Mouse (Mus musculus): ENCODE data around the gene 9230102O04Rik.

Gene 9230102O04Rik

GRCm38 (mm10) chr2:9886031-9886430 is 3.3 kb downstream of the 9230102O04Rik start:
- no peak for DNase-seq (ENCODE audit: inconsistent age in 2 of 2, low spot score in 1 of 2)

GRCm38 (mm10) chr2:9885217-9885770 is 4.0 kb downstream of the 9230102O04Rik start:
- DNase-seq (ENCODE audit: inconsistent age in 2 of 2, low spot score in 1 of 2), result peak in 1 of 2 experiments; percentile 22

GRCm38 (mm10) chr2:9884533-9885216 is 4.7 kb downstream of the 9230102O04Rik start:
- DNase-seq (ENCODE audit: inconsistent age in 2 of 2, low spot score in 1 of 2), result peak in 1 of 2 experiments; percentile 34

GRCm38 (mm10) chr2:9883803-9884532 is 5.4 kb downstream of the 9230102O04Rik start:
- no peak for DNase-seq (ENCODE audit: inconsistent age in 2 of 2, low spot score in 1 of 2)

GRCm38 (mm10) chr2:9882926-9883802 is 6.2 kb downstream of the 9230102O04Rik start:
- DNase-seq (ENCODE audit: inconsistent age in 2 of 2, low spot score in 1 of 2), result peak in 1 of 2 experiments; percentile 72

GRCm38 (mm10) chr2:9882371-9882925 is 6.9 kb downstream of the 9230102O04Rik start:
- peak; percentile 35 to 72 for DNase-seq (ENCODE audit: inconsistent age in 2 of 2, low spot score in 1 of 2)

GRCm38 (mm10) chr2:9881611-9882023 is 7.7 kb downstream of the 9230102O04Rik start:
- peak in 1 of 2 experiments; percentile 46 for DNase-seq (ENCODE audit: inconsistent age in 2 of 2, low spot score in 1 of 2)

- peak in 1 of 2 experiments; percentile 53 for DNase-seq (ENCODE audit: inconsistent age in 2 of 2, low spot score in 1 of 2)
Measured at GRCm38 (mm10) chr2:9881051-9881591, 8.2 kb downstream of the 9230102O04Rik start, which contains the start of gene 4930412O13Rik. Gene 4930412O13Rik, plus strand, starts transcription at chr2:9881252.

GRCm38 (mm10) chr2:9880271-9880670 is 9.1 kb downstream of the 9230102O04Rik start:
- DNase-seq (ENCODE audit: inconsistent age in 2 of 2, low spot score in 1 of 2), result no peak

- DNase-seq (ENCODE audit: inconsistent age in 2 of 2, low spot score in 1 of 2), result peak; percentile 94 to 97
Measured at GRCm38 (mm10) chr2:9879493-9879892, 9.8 kb downstream of the 9230102O04Rik start.

- DNase-seq (ENCODE audit: inconsistent age in 2 of 2, low spot score in 1 of 2), result no peak
Measured at GRCm38 (mm10) chr2:9879092-9879491, 10.2 kb downstream of the 9230102O04Rik start.

- peak; percentile 53 to 80 for DNase-seq (ENCODE audit: inconsistent age in 2 of 2, low spot score in 1 of 2)
Measured at GRCm38 (mm10) chr2:9878564-9879081, 10.7 kb downstream of the 9230102O04Rik start.

- DNase-seq (ENCODE audit: inconsistent age in 2 of 2, low spot score in 1 of 2), result peak in 1 of 2 experiments; percentile 60
Measured at GRCm38 (mm10) chr2:9877966-9878563, 11.3 kb downstream of the 9230102O04Rik start.

GRCm38 (mm10) chr2:9877326-9877690 is 12.0 kb downstream of the 9230102O04Rik start:
- DNase-seq (ENCODE audit: inconsistent age in 2 of 2, low spot score in 1 of 2), result peak; percentile 31 to 69

GRCm38 (mm10) chr2:9876621-9877325 is 12.6 kb downstream of the 9230102O04Rik start:
- DNase-seq (ENCODE audit: inconsistent age in 2 of 2, low spot score in 1 of 2), result no peak

GRCm38 (mm10) chr2:9875676-9876357 is 13.5 kb downstream of the 9230102O04Rik start:
- no peak for DNase-seq (ENCODE audit: inconsistent age in 2 of 2, low spot score in 1 of 2)

- no peak for DNase-seq (ENCODE audit: inconsistent age in 2 of 2, low spot score in 1 of 2)
Measured at GRCm38 (mm10) chr2:9875220-9875619, 14.1 kb downstream of the 9230102O04Rik start.

GRCm38 (mm10) chr2:9874467-9875219 is 14.7 kb downstream of the 9230102O04Rik start:
- no peak for DNase-seq (ENCODE audit: inconsistent age in 2 of 2, low spot score in 1 of 2)
